Mouse (Mus musculus): Measurements from ENCODE around the gene Supt7l.
"Not testable (repeated sequence)": the region's sequence is repeated elsewhere in the genome, so short reads cannot be mapped to it uniquely, and the experiment has no call there.

Gene Supt7l

DNA sequence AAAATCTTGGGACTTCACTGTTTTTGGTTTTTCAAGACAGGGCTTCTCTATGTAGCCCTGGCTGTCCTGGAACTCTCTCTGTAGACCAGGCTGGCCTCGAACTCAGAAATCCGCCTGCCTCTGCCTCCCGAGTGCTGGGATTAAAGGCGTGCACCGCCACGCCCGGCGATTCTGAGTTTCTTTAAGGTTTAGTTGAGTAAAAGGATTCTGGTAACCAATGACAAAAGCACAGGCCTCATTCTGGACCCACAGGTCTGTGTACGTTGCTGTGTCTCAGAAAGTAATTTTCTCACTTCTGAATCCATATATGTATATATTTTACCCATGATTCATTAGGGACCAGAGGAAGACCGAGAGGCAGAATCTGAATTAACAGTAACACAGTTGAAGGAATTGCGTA is at the start of gene Supt7l:
Gene Supt7l (minus strand): TSS at position 101 of the 400 bp plus-strand sequence.
- not testable (repeated sequence) for DNase-seq (ENCODE audit: low read depth, low spot score)

DNA sequence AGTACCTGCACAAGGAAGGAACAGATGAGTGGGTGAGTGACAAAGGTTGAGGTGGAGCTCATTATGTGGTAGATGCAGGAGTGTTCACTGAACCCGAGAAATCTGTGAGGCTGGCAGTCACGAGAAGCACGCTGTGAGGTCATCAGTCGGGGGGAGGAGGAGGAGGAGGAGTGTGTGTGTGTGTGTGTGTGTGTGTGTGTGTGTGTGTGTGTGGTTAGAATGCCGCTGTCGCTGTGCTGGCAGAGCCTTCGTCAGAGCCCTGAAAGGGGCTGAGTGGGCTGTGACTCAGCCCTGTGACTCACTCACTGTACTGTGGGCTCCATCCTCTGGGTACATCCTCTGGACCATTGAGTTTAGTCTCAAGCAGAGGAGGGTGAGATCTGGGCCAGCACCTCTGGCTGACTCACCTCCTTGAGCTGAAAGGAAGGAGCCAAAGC is 49.0 kb upstream of the Supt7l start:
- DNase-seq (ENCODE audit: low read depth, low spot score), result no peak

DNA sequence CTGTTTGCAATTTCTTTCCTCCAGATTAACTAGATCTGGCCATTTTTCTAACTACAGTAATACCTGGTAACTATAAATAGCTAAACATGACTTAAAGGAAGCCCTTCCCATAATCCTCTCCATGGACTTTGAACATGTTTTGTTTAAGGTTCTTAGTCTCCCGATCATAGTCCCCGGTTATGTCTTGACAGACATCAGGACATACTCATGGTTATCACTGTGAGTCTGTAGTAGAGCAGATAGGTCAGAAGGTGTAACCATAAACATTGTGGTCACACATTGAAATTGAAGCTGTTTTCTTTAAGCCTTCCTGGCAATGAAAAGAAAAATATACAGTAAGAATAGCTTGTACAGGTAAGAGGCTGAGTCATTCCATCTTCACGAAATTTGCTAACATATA is 46.1 kb upstream of the Supt7l start:
- no peak for DNase-seq (ENCODE audit: low read depth, low spot score)

GRCm38 (mm10) chr5:31571023-31571608 is 43.5 kb upstream of the Supt7l start:
- no peak for DNase-seq (ENCODE audit: low read depth, low spot score)

DNA sequence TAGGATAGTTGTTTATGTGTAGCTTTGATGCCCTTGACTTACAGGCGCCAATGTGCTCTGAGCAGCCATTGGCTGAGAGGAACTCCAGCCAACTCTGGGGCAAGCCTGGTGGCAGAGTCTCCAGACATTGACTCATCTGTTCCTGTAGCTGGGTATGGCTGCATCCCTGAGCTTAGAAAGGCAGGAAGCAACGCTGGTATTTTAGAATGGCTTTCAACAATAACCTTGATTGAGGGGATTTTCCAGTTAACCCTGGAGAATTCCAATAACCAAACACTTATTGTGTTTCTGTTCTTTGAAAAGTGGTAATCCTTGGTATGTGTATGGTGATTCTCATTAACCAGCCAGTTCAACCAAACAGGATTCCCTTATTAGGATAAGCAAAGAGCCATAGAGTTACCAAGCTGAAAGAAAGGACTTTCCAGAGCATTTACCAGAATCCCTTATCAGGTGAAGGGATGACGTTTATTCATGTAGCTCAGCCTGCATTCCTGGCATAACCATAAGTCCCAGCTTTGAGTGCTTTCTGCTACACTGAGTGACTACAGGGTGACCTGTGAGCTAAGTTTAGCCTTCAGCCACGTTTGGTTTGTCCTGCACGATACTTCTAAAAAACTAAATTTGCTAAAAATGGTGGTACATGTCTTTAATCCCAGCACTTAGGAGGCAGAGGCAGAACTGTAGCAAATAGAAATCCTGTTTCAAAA is 40.5 kb upstream of the Supt7l start:
- DNase-seq (ENCODE audit: low read depth, low spot score), result no peak

DNA sequence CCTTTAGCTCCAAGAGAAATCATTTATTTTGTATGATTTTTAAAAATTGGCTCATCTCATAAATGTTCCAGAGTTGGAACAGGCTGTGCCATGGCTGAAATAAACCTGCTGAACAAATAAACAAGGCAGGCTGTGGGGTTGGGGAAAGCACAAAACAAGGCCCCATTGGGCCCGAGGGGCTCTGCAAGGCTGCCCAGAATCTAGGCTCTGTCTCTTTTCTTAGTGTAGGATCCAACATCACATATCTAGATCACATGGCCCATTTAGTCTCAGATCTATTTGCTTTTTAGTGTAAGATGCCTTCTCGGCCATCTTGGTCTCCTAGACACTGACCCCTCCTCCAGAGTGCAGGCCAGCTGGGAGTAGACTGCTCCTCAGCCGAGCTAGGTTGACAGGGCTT is 38.9 kb upstream of the Supt7l start:
- DNase-seq (ENCODE audit: low read depth, low spot score), result no peak

DNA sequence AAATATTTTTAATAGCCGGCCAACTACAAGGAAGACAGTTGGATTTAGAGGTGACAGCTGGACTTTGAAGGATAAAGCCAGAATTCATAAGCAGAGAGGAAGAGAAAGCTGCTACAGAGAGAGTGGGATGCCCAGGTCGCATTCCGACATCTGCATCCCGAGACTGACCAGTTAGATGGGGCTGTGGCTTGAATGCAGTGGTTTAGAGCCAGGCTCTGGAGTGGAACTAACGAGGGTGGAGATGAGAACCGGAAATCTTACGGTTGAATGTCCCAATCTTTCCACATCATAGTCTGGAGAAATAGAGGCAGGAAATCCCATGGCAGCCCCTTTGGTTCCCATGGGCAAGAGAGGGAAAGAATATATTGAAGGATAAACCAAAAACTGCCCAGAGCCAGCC is 38.4 kb upstream of the Supt7l start:
- DNase-seq (ENCODE audit: low read depth, low spot score), result no peak

- no peak for DNase-seq (ENCODE audit: low read depth, low spot score)
These were observed 37.4 kb upstream of the Supt7l start for GRCm38 (mm10) chr5:31564976-31565375.

GRCm38 (mm10) chr5:31563905-31564304 is 36.3 kb upstream of the Supt7l start:
- no peak for DNase-seq (ENCODE audit: low read depth, low spot score)

DNA sequence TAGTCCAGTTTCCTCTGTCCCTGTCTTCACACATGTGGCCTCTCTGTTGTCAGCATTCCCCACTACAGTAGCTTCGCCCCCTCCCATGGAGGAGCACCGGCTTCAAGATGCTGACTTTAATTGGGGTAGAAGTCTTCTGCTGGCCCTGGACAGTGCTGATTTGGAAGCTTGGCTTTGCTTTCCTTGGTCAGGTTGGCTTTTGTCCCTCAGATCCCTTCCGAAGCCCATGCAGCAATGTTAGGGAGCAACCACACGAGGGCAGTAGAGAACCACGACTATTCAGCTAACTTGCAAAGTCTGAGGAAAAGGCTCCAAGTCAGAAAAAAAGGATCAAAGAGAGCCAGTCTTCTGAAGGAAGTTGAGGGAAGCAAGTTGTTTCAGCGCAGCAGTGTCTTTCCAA is 35.9 kb upstream of the Supt7l start:
- peak; percentile 87 for DNase-seq (ENCODE audit: low read depth, low spot score)

DNA sequence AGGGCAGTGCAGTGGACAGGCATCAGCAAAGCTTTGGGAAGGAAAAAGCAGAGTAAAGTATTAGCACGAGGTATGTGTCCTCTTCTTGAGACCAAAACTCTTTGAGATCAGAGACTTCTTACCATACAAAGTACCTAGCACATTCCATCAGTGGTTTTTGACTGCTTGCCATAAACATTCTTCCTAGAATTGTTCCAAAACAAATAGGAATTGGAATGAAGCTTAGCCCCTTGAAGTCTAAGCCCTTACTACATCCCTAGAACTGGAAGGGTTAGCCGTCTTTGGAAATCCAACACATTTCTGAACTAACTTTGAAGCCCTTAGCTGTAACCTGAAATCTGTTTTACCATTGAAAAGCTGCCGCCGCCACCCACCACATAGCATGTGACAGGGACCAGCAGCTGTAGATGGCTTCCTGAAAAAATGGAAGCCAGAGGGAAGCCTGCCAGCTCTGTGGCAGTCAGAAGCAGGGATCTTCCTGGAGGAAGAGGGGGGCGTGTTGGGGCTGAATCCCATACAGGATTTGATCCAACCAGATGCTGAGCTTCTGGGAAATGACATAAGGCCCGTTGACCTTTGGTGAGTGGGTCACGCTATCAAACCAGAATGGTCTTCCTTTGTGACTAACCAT is 34.5 kb upstream of the Supt7l start:
- no peak for DNase-seq (ENCODE audit: low read depth, low spot score)

GRCm38 (mm10) chr5:31560352-31560751 is 32.7 kb upstream of the Supt7l start:
- no peak for DNase-seq (ENCODE audit: low read depth, low spot score)

GRCm38 (mm10) chr5:31559401-31559800 is 31.8 kb upstream of the Supt7l start:
- no peak for DNase-seq (ENCODE audit: low read depth, low spot score)

DNA sequence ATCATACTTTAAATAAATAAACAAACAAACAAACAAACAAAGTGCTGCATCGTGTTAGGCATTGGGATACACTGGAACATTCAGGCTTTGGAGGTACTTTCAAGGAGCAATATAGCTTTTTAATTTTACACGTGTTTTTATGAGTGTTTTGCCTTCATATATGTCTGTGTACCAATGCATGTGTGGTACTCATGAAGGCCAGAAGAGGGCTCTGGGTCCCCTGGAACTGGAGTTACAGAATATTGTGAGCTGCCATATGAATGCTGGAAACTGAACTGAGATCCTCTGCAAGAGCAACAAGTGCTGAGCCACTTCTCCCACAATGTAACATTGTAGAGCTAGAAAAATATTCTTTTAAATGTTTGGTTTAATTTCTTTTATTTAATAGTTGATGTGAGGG is 7.6 kb upstream of the Supt7l start:
- DNase-seq (ENCODE audit: low read depth, low spot score), result no peak

GRCm38 (mm10) chr5:31528560-31528959 is 953 bp upstream of the Supt7l start:
- DNase-seq (ENCODE audit: low read depth, low spot score), result no peak

DNA sequence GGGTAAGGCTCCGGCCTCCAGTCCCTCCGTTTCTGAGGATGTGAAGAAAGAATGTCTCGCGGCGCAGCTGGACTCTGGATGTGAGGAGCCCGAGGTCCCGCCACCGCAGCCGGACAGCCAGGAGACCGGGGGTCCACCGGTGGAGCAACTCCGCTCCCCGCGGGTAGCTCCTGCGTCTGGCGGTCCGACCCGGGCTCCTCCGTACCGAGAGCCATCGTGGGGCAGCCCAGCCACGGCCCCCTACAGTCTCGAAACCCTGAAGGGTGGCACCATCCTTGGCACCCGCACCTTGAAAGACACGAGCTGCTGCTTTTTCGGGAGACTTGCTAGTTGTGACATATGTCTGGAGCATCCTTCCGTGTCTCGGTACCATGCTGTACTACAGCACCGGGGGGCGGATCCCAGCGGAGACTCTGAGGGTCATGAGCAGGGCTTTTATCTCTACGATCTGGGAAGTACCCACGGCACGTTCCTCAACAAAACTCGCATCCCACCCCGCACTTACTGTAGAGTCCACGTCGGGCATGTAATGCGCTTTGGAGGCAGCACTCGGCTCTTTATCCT is 408 bp downstream of the Supt7l start:
- DNase-seq (ENCODE audit: low read depth, low spot score), result no peak

DNA sequence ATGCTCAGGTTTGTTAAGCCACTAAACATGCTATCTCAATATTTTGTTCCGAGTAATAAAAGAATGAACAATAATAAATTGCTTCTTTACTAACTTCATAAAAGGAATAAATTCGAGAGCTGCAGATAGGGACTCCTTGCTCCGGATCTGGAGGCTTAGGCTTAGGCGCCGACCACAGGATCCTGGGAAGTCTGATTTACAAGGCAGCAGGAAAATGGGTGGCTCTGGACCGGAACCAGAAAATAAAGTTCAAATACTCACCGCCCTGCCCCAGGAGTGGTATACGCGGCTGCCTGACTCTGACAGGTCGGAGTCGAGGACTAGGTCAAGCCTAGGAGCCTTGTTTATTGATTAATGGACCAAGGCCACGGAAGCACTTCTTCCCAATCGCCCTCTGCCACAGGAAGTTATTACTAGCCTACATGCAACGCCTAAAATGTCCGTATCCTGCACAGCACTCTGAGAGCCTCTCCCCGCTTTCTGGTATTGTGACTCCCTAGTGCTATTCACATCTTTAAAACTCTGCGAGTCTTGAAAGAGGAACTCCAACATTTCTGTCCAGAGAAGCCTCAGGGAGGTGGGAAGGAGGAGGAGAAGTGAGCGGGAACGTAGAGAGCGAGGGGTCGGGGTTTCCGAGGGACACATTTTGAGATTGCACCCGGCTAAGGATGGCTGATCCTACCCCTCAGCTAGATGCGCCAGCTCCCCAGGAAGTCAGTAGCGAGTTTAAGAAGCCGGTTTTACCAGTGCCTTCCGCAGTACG is 1.1 kb downstream of the Supt7l start, which contains the start of gene Slc4a1ap:
Gene Slc4a1ap (plus strand): TSS at position 642 of the 763 bp plus-strand sequence.
- peak; percentile 86 for DNase-seq (ENCODE audit: low read depth, low spot score)

GRCm38 (mm10) chr5:31520556-31520955 is 7.1 kb downstream of the Supt7l start:
- no peak for DNase-seq (ENCODE audit: low read depth, low spot score)

- DNase-seq (ENCODE audit: low read depth, low spot score), result no peak
These were observed 15.1 kb downstream of the Supt7l start for GRCm38 (mm10) chr5:31512481-31512880.

DNA sequence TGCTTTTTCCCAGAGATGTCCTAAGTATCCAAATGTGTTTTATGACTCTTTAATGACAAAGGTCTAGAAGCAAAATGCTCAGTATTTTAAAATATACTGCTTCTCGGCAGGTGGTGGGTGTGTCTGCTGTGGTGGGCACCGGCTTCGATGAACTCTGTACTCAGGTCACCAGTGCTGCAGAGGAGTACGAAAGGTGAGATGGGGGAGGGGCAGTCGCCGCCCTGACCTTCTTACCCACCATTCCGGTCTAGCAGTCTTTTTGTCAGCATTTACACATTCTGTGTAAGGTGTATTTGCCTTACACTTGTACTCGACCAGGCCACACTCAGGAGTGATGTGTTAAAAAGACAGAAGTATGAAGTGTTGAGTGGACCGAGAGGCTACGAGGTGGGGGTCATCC is 22.8 kb downstream of the Supt7l start:
- DNase-seq (ENCODE audit: low read depth, low spot score), result no peak

GRCm38 (mm10) chr5:31494513-31495297 is 32.9 kb downstream of the Supt7l start, which contains the start of gene Gpn1:
Gpn1 (plus strand) TSS chr5:31494741.
- peak; percentile 94 for DNase-seq (ENCODE audit: low read depth, low spot score)

Data from forelimb bud, embryonic 11.5 days (tissue).